Mouse (Mus musculus) adrenal gland, postnatal 10 days (tissue): ENCODE measurements around the gene Fads3. TPM values are rescaled to one million over a fixed set of nuclear protein-coding genes. Genes with fewer than 3 reads are reported as not detected.

ENCODE experiments used
- DNase-seq: peaks from one replicate; pipeline ENCODE4 v3.0.0; 2021; ENCODE audit warnings: mixed read lengths
- total RNA-seq, 2 experiments: library from RNA; stranded (reverse); gene quantifications; 2 replicates each; pipeline ENCODE4 v1.2.3; 2021

The Fads3 gene
- total RNA-seq, 2 experiments from 2014 or later = 11.1 to 14.7 TPM

DNA sequence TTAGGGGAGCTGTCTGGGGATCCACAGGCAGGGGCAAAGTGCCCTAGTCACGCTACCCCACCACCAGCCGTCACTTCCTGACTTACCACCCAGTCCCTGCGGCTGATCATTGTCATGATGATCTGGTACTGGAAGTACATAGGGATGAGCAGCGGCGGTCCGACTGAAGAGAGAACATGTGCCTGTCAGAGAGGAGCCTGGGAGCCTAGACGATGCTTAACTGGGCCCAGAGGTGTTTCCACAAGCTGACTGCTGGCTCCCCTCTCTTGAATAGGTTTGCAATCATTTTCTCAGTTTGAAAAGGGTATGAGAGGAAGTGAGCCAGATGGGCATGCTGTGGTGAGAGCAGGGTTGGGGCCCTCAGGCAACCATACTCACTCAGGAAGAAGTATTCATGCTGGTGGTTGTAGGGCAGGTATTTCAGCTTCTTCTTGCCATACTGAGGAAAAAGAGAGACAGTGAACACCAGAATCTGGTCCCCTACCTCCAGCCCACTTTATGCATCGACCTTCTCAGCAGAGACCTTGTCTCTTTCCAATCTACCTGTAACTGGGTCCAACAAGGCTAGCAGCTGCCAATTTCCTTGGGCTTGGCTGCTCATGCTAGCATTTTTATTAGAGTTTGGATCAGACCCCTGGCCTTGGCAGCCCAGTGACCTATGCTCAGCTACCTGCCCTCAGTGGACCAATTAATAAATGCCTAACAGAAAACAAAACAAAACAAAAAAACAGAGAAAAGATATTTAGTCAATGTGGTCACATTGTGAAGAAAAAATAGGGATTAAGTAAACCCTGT lies 29.0 kb downstream of the Fads3 start:
- no peak for DNase-seq

DNA sequence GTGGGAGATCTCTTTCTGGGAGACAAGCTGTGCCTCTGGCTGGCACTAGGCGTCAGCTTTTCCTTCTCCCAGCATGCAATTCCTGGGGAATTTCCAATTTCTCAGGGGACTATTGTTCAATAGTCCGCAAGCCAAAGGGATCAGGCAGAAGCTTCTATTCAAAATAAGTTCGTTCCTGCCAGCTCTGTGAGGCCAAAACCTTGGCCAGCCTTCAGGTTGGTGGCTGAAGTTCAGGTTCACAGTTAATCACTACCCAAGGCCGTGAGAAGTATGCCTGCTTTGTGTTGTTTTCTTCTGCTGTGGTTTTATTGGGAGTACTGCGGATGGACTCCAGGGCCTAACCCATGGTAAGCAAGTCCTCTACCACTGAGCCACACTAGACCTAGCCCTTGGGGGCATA lies 29.8 kb downstream of the Fads3 start:
- DNase-seq = peak; percentile 65

DNA sequence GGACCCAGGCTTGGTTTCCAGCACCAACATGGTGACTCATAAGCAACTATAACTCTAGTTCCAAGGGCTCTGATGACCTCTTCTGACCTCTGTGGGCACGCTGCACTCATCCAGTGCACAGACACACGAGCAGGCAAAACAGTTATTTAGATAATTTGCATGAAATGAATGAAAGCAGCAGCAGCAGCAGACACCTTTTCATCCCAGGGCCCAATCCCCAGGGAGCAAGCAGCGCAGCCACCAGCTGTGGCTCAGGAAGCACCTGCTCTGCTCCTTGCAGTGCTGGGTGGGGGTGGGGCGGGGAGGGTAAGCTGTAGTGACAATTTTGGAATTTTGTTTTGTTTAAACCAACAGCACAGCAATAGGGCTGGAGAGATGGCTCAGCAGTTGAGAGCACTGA lies 30.5 kb downstream of the Fads3 start:
- DNase-seq = no peak

DNA sequence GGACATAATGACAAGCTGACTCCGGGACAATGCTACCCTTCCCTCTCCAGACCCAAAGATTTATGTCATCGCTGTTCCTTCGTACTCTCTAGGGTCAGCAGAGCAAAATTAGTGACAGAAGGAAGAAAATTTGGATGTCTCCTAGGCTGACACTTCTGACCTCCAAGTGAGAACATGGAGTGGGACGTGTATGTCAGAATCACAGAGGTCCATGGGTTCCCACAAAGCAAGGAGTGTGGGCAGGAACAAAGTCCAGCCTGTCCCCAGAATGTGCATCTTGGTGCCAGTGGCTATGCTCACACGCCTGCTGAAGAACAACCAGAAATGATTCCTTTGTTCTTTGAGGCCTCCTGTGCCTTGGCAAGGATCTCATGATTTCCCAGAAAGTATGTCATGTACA lies 31.8 kb downstream of the Fads3 start:
- no peak for DNase-seq

DNA sequence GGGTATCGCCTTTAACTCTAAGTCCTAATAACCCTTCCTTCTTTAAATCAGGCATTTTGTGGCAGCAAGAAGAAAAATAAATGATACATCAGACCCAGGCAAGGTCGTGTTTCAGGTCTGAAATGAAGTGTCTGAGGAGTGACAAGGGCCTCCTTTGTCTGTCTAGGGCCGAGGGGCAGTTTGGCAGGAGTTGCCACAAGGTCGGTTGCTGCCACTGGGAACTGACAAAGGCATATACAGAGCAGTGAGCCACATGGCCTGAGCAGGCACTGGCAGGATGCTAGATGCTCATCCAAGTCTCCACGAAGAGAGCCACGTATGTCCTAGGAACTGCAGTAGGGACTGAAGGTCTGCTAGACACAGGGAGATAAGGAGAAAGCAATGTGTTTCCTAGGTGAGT lies 37.0 kb downstream of the Fads3 start:
- DNase-seq = no peak

DNA sequence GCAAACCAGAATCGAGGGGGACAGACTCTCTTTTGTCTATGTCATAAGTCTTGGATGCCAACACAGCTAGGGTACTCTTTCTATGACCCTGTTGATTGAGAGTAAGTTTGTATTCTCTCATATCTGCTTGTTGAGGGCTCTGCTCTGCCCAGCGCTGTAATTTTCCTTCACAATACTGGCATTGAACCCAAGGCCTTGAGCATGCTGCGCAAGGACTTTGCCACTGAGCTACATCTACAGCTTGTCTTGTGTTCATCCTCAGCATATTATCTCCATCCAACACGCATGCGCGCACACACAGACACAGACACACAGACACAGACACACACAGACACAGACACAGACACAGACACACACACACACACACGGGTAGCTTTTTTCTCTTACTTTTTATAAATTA lies 39.0 kb downstream of the Fads3 start:
- peak; percentile 66 for DNase-seq

DNA sequence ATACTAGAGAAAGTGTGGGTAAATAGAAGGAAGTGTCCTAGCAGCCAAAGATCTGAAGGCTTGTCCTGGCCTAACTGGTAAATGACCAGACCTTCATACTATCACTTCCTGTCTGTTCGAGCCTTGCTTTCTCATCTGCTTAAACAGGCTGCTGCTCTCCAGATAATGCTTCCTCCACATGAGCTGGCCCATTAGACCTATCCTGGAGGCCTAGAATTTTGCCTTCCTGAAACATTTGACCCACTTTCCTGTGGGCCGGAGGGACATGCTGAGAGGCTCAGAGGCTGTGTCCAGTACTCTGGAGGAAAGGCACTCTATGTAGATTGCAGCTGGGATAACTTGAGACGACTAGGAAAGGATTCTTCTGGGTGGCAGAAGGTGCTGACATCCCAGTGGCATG lies 40.7 kb downstream of the Fads3 start:
- no peak for DNase-seq

DNA sequence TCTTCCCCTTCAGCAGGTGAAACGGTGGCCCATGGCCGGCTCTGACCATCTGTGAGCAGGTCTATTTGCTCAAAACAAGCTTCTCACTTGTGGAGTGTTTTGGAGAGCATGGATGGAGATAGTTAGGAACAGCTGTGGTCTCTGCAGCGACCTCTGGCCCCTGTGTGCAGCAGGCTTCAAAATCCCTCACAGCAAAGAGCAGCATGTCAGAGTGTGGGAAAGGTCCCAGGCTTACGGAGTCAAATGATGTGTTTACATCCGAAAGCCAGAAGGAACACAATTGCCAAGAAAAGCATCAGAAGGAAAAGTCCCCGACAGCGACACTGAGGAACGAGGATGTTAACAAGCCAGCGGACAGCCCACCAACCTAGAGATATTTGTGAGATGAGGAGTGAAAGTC lies 44.1 kb downstream of the Fads3 start:
- no peak for DNase-seq

DNA sequence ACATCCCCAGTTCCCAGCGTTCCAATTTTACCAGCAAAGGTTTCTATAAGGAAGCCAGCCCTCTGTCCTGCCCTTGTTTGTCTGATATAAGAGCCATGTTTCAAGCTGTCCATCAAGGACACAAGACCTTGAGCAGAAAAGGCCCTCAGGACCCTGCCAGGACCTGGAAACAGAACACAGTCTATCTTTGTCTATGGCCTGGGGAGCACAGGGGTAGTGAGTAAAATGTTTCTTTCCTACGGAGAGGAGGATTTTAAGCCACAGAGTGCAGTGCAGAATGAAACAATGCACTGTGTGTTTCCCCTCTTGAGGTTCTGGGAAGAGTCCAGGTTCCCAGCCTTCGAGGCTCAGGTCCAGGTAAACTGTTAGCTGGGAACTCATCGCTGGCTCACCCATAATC lies 45.6 kb downstream of the Fads3 start:
- DNase-seq = no peak

DNA sequence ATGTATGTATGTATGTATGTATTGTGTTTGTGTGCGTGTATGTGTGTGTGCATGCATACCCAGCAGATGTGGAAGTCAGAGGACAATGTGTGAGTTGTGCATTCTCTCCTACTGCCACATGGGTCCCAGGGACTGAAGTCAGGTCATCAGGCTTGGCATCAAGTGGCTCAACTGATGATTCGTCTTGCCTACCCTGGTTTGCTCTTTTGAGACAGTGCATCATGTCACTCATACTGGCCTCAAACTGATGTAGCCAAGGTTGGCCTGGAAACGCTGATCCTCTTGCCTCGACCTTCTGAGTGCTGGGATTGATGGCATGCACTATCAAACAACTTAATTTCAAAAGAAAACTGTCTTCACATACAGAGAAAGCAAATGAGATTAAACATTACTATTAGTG lies 52.5 kb downstream of the Fads3 start:
- no peak for DNase-seq

DNA sequence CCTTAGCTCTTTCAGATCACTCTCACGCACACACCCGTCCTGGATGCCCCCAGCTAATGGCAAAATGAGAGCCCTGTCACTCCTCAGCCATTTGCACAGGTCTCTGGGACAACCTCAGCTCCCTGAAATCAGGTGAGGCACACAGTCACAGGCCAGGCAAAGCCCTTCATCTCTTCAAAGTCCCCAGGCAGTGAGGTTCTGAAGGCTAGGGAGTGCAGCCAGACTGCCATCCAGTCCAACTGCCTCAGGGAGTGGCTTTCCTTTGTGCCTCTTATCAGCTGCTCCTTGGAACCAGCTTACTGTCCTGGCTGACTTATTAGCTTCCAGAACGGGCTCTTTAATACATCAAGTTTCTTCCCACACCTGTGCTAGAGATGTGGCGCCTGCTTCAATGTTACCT lies 53.3 kb downstream of the Fads3 start:
- DNase-seq = no peak

DNA sequence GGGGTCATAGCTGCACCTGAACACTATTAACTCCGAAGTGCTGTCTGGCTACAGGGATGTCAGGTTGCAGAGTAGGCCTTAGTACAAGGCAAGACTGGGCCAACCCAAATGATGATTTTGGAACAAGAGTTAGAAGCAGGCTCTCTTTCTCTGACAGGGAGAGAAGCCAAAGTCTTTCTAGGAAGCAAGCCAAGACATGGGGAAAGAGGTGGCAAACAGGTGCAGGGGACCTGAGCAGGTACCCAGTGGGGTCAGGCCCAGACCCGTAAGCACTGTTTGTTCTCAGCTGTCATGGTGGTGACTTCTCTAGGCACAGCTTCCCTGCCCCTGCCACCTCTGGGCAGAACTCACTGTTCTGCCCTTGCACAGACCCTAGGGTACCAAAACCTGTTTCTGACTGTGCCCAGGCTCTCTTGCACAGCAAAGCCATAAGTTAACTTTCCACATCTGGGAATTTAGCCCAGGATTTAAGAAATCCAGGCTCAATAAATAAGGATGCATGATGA lies 55.1 kb downstream of the Fads3 start:
- DNase-seq = no peak

DNA sequence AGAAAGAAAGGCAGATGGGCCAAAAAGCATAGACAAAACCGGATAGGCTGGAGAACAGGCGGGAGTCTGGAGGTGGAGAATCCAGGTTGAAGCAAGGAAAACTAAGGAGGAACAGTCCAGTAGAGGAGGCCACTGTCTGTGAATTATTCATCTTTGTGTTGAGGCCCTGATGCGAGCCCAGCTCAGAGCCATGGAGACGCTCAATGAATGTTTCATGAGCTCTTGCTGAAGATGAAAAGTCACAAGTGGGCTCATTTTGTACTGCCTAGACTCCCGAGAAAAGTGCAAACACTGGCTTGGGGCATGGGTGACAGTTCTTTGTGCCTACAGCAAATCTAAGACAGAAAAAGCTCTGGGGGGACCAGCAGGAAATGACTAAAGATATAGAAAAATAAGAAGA lies 56.5 kb downstream of the Fads3 start:
- DNase-seq = no peak

DNA sequence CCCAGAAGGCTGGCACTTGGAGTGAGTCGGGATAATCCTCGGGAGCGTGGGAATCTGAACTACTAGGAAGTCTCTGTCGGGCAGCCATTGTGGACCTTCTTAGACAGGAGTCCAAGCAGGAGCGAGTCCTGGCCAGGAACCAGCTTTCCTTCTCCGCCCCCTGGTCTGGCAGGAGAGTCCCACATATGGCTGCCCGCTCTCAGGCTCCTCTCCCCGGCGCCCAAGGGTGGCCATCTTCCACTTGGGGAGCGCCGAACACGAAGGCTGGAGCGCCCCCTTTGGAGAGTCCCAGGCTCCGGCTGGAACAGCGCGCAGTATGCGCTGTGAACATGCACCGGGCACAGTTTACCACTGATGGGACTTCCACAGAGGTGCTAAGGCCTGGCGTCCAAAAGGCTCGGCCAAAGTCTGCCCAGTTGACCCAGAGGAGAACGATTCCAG lies 59.3 kb downstream of the Fads3 start:
- DNase-seq = peak; percentile 88

DNA sequence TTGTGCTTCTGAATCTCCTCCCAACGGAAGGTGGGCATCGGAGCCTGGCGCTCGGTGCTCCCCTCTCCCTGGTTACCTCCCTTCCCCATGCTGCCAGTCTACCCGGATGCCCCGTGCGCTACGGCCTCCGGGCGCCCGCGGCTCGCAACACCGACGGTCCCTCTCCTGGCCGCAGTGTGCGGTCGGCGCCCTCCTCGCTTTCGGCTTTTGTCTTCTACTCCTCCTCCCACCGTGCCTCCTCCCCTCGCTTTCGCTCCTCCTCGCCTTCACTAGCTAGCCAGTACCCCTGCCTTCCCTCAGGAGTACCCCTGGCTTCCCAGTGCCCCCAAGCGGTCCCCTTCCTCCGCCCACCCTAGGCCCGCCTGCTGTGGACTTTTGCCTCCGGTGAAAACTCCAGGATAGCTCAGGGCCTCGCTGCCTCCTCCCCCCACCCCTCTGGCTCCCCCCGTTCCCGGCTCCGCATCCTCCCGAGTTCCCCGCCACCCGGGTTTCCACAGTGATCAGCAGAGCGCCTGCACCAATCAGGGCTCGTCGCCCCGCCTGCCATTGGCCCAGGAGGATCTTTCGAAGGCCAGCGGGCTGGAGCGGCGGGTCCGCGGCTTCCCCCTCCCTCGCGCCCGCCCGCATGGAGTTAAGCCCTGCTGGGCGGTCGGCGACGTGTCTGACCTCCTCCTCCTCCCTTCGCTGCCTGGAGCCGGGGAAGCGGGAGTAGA lies 60.1 kb downstream of the Fads3 start, which contains the start of gene Fads2:
Fads2 (minus strand) TSS at position 406 of the 713 bp plus-strand sequence.
- peak; percentile 95 for DNase-seq

DNA sequence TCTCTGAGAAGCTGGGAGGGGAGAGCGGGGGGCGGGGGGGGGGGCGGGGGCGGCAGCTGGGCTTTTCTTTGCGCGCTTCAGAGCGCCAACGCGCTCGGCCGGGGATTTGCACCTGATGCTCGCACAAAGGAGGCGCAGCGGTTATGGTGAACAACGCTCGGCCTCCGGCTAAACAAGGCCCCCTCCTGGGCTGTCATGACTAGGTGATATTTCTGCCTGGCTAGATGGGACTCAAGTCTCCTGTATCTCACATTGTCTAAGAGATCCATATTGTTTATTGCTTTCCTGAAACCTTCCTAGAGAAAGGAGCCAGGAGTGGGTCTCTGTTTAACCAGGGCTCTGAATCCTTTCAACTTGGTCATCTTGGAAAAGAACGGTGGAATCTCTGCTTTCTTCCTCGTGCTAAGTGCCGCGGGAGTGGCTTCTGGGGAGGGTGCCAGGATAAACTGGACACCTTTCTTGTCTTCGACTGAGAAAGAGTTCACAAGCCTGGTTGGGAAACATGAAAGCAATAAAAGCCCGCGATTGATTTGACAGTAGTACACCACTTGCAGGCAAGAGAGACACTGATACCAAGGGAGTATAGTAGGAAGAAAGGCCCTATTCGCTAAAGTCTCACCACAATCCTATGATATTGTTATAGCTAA lies 60.8 kb downstream of the Fads3 start:
- DNase-seq = no peak

DNA sequence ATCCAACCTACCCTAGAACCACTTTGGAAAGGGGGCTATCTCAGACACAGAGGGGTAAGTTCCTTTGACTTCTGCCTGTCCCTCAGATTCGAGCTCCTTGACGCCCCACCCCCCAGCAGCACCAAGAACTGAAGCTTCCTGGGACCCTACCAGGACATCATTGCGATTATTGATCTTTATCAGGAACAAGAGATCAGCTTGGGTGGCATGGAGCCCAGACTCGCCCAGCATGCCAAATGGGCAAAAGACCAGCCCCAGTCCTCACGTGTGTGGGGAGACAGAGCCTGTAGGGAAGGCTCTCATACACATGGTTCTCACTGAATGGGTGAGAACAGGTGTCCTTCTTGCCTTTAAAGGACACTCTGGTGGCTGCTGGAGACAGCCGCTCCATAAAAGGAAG lies 62.9 kb downstream of the Fads3 start:
- peak; percentile 52 for DNase-seq

DNA sequence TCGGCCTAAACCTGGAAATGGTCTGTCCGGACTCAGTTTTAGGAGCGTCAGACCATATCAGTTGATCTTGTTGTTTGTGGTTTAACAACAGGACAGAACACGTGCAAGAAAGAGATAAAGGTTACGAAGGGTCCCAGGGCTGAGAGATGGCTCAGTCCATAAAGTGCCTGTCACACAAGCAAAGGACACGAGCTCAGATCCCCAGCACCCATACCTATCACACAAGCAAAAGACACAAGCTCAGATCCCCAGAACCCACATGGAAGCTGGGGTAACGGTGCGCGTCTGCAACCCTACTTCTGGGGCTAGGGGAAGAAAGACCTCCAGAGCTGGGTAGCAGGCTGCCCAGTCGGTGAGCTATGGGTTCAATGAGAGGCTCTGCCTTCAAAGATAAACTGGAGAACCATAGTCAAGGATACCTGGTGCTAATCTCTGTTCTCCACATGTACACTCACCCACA lies 63.7 kb downstream of the Fads3 start:
- DNase-seq = no peak

DNA sequence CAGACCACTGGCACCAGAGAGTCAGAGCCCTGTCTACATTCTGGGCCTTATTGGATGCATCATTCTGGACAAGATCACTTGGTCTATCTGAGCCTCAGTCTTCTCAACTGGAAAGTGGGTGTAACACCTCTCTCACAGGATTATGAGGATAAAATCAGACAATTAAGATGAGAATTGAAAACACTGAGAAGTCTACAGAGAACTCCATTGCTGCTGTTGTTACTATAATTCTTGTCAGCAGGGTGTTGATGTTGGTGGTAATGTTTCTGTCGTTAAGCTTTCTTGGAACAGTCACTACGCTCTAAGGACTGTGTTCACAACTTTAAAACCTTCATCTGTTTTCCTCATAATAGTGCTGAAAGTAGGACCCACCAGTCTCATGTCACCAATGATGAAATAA lies 65.3 kb downstream of the Fads3 start:
- DNase-seq = no peak

DNA sequence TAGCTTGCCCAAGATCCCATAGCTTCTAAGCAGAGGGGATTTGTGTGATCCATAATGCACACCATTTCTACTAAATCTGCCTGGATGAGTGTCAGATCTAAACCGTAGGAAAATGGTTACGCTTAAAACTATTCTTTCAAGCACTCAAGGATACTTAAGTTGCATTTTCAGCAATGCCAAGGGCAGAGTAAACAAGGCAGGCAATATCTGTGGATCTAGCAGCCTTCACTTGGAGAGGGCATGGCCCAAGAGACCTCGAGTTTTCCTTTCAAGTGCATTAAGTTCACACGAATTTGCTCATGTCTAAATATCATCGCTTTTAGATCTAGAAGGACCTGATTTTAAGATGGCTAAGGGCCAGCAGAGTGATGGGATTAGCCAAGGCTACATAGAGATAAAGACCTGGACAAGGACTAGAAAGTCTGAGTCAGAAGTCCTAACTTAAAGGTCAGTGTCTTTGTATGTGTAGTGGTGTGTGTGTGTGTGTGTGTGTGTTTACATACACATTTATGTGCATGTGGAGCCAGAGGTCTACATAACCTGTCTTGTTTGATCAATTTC lies 65.8 kb downstream of the Fads3 start:
- peak; percentile 60 for DNase-seq

DNA sequence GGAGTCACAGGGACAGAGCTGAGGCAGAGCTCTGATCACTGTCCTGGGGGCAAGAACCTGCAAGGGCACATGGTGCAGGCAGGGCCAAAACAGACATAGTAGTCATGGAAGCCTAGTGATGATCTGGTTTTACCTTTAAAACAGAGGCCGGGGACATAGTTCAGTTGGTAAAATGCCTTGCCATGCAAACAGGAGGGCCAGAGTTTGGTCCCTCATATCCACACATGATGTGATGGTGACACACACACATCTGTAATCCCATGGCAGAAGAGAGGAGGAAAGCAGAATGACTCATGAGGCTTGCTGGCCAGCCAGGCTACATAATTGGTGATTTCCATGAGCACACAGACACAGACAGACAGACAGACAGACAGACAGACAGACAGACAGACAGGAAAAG lies 66.8 kb downstream of the Fads3 start:
- DNase-seq = no peak

DNA sequence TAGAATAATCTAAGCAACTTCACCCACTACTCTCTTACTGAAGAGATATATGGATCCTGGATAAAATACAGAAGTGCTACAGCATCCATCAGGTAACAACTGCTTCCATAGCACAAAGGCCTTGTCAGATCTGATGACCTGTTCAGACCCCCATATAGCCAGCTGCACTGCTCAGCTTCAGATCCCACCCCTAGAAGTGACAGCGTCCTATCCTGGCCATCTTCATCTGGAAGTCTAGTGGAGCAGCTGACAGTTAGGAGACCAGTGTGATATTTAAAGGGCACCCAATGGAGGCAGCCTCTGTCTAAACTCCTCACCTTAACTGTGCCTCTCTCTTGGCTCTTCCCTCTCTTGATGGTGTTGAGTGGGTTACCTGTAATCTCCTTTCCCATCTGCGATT lies 67.3 kb downstream of the Fads3 start:
- no peak for DNase-seq
